Mouse (Mus musculus) myocyte (in vitro differentiated cells): Measurements from ENCODE around the gene Pex12. TPM values are rescaled to one million over a fixed set of nuclear protein-coding genes. Genes with fewer than 3 reads are reported as not detected.

Source experiments
- H3K27me3 ChIP-seq: one replicate; pipeline ENCODE4 v1.6.1; 2011; ENCODE audit not compliant: control insufficient read depth, insufficient read depth, insufficient read length
- H3K36me3 ChIP-seq: one replicate; pipeline ENCODE4 v1.6.1; 2011; ENCODE audit not compliant: control insufficient read depth, insufficient read depth
- H3K4me2 ChIP-seq: one replicate; pipeline ENCODE4 v1.6.1; 2011; ENCODE audit warnings: low read depth, control low read depth
- H3K4me3 ChIP-seq: one replicate; pipeline ENCODE4 v1.5.1; 2011; ENCODE audit warnings: mild to moderate bottlenecking, control low read depth, moderate library complexity
- H3K79me2 ChIP-seq: one replicate; pipeline ENCODE4 v1.6.1; 2011; ENCODE audit not compliant: control insufficient read depth, insufficient read depth
- H3ac ChIP-seq: one replicate; pipeline ENCODE4 v1.6.1; 2011; ENCODE audit not compliant: control insufficient read depth, insufficient read length
- CEBPB ChIP-seq: IDR thresholded peaks from 2 replicates; pipeline ENCODE4 v1.6.1; 2011; ENCODE audit warnings: mild to moderate bottlenecking, moderate library complexity; ENCODE audit not compliant: poor library complexity, insufficient read depth, severe bottlenecking
- E2F4 ChIP-seq: IDR thresholded peaks from one replicate; pipeline ENCODE4 v1.6.1; 2011; ENCODE audit warnings: mild to moderate bottlenecking, control low read depth, moderate library complexity; ENCODE audit not compliant: insufficient read depth
- MAX ChIP-seq: IDR thresholded peaks from one replicate; pipeline ENCODE4 v1.6.1; 2011; ENCODE audit warnings: low read depth, mild to moderate bottlenecking, control low read depth
- MYOD1 ChIP-seq, 3 experiments: IDR thresholded peaks; one replicate each; pipeline ENCODE4 v1.6.1; 2011; ENCODE audit warnings: control low read depth in 2 of 3, low read depth in 2 of 3, mild to moderate bottlenecking in 2 of 3, moderate library complexity in 1 of 3; ENCODE audit not compliant: insufficient read length in 2 of 3, control insufficient read depth in 1 of 3
- MYOG ChIP-seq, 3 experiments: IDR thresholded peaks; one replicate each; pipeline ENCODE4 v1.6.1; 2011; ENCODE audit warnings: control low read depth in 2 of 3, low read depth in 2 of 3, mild to moderate bottlenecking in 2 of 3; ENCODE audit not compliant: insufficient read length in 2 of 3, control insufficient read depth in 1 of 3, insufficient read depth in 1 of 3
- POLR2A ChIP-seq: IDR thresholded peaks from one replicate; pipeline ENCODE4 v1.6.1; 2011; ENCODE audit warnings: low read depth, mild to moderate bottlenecking, control low read depth, moderate library complexity; ENCODE audit not compliant: insufficient read length
- POLR2AphosphoS2 ChIP-seq: IDR thresholded peaks from one replicate; pipeline ENCODE4 v1.6.1; 2011; ENCODE audit warnings: low read depth, control low read depth; ENCODE audit not compliant: insufficient read length
- REST ChIP-seq: IDR thresholded peaks from one replicate; pipeline ENCODE4 v1.6.1; 2011; ENCODE audit warnings: mild to moderate bottlenecking, control low read depth, moderate library complexity; ENCODE audit not compliant: insufficient read depth, insufficient read length
- SRF ChIP-seq: IDR thresholded peaks from one replicate; pipeline ENCODE4 v1.6.1; 2011; ENCODE audit warnings: low read depth; ENCODE audit not compliant: control insufficient read depth, insufficient read length
- TCF12 ChIP-seq: IDR thresholded peaks from one replicate; pipeline ENCODE4 v1.6.1; 2011; ENCODE audit warnings: mild to moderate bottlenecking, control low read depth; ENCODE audit not compliant: poor library complexity, insufficient read depth, severe bottlenecking
- TCF3 ChIP-seq: IDR thresholded peaks from one replicate; pipeline ENCODE4 v1.6.1; 2011; ENCODE audit warnings: low read depth, control low read depth; ENCODE audit not compliant: insufficient read length
- USF1 ChIP-seq: IDR thresholded peaks from one replicate; pipeline ENCODE4 v1.6.1; 2011; ENCODE audit warnings: low read depth, mild to moderate bottlenecking, control low read depth, moderate library complexity
- polyA plus RNA-seq: library from polyadenylated mRNA; unstranded; fragments of >200 nt; fragmentation: generic; extraction: Trizol; gene quantifications from one replicate; pipeline ENCODE4 v1.2.1, GENCODE M21; 2012; ENCODE audit warnings: missing spikeins

Pex12 gene
- polyA plus RNA-seq, 1 experiment: 8.7 TPM

GRCm38 (mm10) chr11:83282084-83282483 is 20.3 kb downstream of the Pex12 start:
- Histone ChIP-seq H3K36me3 (no peaks in the 10 kb centered on the region), H3ac (no peak overlapping the region), H3K79me2 (no peaks in the 10 kb centered on the region), H3K27me3 (peaks cover 17% of the 10 kb centered on the region), H3K4me2 (no peak overlapping the region), H3K4me3 (no peak overlapping the region)
- TF ChIP-seq POLR2A: no peak
- no peak for TF ChIP-seq TCF3
- no peak for TF ChIP-seq CEBPB
- no peak for TF ChIP-seq POLR2AphosphoS2
- no peak for TF ChIP-seq USF1
- no peak for TF ChIP-seq MAX
- TF ChIP-seq REST: no peak
- no peak for TF ChIP-seq MYOD1 (IDR thresholded peaks at IDR 0.05; ENCODE audit: control insufficient read depth in 1 of 3, insufficient read length in 2 of 3, low read depth in 2 of 3)
- TF ChIP-seq TCF12: no peak
- no peak for TF ChIP-seq MYOG (IDR thresholded peaks at IDR 0.05; ENCODE audit: control insufficient read depth in 1 of 3, insufficient read depth in 1 of 3, insufficient read length in 2 of 3, low read depth in 2 of 3)
- no peak for TF ChIP-seq SRF
- no peak for TF ChIP-seq E2F4

DNA sequence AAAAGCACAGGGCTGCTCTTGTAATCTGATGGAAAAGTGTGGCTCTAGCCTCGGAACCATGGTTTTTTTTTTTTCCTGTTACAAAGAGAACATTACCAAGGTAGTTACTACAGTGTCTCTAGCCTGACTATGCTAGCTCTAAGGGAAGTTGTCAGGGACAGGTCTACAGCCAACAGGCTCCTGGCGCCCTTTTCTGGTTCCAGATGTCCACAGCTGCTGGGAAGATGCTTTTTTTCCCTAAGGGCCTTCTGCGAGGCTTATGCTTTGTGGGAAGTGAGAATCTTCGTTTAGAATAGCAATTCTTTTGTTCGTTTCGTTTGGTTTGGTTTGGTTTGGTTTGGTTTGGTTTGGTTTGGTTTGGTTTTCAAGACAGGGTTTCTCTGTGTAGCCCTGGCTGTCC is 22.7 kb downstream of the Pex12 start:
- Histone ChIP-seq H3K36me3 (no peaks in the 10 kb centered on the region), H3K4me2 (no peak overlapping the region), H3ac (no peak overlapping the region), H3K27me3 (peaks cover 9% of the 10 kb centered on the region), H3K79me2 (no peaks in the 10 kb centered on the region), H3K4me3 (no peak overlapping the region)
- TF ChIP-seq MYOD1 (IDR thresholded peaks at IDR 0.05; ENCODE audit: control insufficient read depth in 1 of 3, insufficient read length in 2 of 3, low read depth in 2 of 3) (no peak), MAX (no peak), POLR2AphosphoS2 (no peak), POLR2A (no peak), TCF12 (no peak), REST (no peak), E2F4 (no peak), SRF (no peak)

DNA sequence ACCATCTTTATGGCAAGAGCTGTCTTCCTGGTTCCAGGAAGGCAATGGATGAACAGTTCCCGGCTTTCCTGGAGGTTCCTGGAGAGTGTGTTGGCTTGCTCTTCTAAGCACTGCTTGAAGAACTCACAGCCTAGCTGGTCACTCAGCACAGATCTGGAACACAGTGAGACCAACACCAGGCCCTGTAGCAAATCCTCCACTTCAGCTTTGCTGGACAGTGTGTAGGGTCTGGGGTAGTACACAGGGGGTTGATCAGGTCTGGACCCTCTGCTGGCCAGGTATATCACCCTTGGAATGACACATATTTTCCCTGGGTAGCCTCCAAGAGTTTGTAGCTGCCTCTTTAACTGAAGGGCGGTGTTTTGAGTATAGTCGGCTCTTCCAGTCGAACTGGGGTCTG is 23.4 kb downstream of the Pex12 start:
- H3K79me2 ChIP-seq: no peaks in the 10 kb centered on the region
- TF ChIP-seq CEBPB: no peak
- TF ChIP-seq TCF12: no peak
- TF ChIP-seq MAX: no peak
- TF ChIP-seq REST: no peak
- TF ChIP-seq MYOG (IDR thresholded peaks at IDR 0.05; ENCODE audit: control insufficient read depth in 1 of 3, insufficient read depth in 1 of 3, insufficient read length in 2 of 3, low read depth in 2 of 3): no peak
- no peak for TF ChIP-seq MYOD1 (IDR thresholded peaks at IDR 0.05; ENCODE audit: control insufficient read depth in 1 of 3, insufficient read length in 2 of 3, low read depth in 2 of 3)
- TF ChIP-seq POLR2AphosphoS2: no peak
- no peak for TF ChIP-seq TCF3
- no peak for TF ChIP-seq E2F4
- TF ChIP-seq SRF: no peak
- TF ChIP-seq POLR2A: no peak
- no peak for TF ChIP-seq USF1
- no peaks in the 10 kb centered on the region for H3K36me3 ChIP-seq
- H3ac ChIP-seq: no peak overlapping the region
- H3K27me3 ChIP-seq: peaks cover 7% of the 10 kb centered on the region
- H3K4me3 ChIP-seq: no peak overlapping the region
- H3K4me2 ChIP-seq: no peak overlapping the region

DNA sequence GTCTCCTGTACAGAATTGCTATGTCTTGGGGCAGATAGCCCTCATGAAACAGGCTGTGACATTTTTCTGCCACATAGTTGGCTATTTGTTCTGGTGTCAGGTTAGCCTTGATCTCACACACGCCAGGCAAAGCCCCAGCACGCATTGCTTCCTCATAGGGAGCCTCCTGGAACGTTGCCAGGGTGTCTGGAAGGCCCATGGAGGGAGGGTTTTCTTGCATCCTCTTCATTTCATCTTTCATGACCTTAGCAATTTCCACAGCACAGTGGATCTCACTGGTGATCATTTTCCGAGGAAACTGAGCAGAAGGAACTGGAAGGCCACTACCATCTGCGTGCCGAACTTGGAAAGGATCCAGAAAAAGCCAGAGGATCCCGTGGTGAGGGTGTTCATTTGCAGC is 26.1 kb downstream of the Pex12 start:
- H3K36me3 ChIP-seq: no peaks in the 10 kb centered on the region
- no peak for TF ChIP-seq TCF3
- TF ChIP-seq POLR2AphosphoS2: no peak
- TF ChIP-seq TCF12: no peak
- TF ChIP-seq E2F4: no peak
- no peak for TF ChIP-seq POLR2A
- no peak overlapping the region for H3K4me2 ChIP-seq
- H3K27me3 ChIP-seq: no peaks in the 10 kb centered on the region
- no peak overlapping the region for H3ac ChIP-seq
- no peaks in the 10 kb centered on the region for H3K79me2 ChIP-seq
- no peak overlapping the region for H3K4me3 ChIP-seq

DNA sequence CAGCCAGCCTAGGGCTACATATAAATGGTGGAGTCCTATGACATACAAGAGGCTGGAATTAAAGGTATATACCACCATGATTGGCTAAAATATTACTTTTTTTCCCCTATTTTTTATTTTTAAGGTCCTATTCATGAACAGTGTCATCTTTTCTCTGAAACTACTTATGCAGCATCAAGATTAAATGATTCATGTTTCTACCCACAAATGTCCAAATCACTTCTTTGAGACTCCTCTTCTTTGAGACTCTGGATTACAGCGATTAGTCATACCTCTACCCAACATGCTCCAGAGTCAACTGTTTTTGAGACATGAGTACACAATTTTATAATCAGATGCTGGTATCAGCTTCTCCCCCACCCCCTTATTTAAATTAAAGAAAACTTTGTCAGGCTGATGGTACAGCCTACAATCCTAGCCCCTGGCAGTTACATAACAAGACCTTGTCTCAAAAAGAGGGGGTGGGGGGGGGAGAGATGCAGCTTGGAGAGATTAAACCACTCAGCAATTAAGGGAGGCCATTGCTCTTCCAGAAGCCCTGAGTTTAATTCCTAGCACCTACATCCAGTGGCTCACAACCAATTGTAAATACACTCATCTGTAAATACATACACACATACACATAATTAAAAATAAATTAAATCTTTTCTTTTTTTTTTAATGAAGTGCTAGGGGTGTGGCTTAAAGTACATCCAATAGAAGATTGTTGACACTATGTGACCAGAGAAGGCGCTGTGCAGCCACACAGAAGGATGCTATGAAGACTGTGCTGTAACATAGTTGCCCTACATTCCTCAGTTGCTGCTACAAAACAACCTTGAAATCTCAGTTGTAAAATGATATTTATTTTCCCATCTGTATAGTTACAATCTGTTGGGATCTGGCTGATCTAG is 30.2 kb downstream of the Pex12 start:
- Histone ChIP-seq H3K79me2 (no peaks in the 10 kb centered on the region), H3K4me2 (peak overlapping the region; percentile 99), H3K27me3 (peaks cover 8% of the 10 kb centered on the region), H3K36me3 (no peaks in the 10 kb centered on the region), H3ac (no peak overlapping the region), H3K4me3 (no peak overlapping the region)
- TF ChIP-seq MAX (no peak), CEBPB (no peak), REST (no peak), TCF12 (no peak), TCF3 (no peak), POLR2AphosphoS2 (no peak), SRF (no peak), MYOG (IDR thresholded peaks at IDR 0.05; ENCODE audit: control insufficient read depth in 1 of 3, insufficient read depth in 1 of 3, insufficient read length in 2 of 3, low read depth in 2 of 3) (no peak), POLR2A (no peak), E2F4 (no peak), USF1 (no peak), MYOD1 (IDR thresholded peaks at IDR 0.05; ENCODE audit: control insufficient read depth in 1 of 3, insufficient read length in 2 of 3, low read depth in 2 of 3) (no peak)
